ENCODE assay signal across 13 mouse cellular contexts in the genomic region with DNA sequence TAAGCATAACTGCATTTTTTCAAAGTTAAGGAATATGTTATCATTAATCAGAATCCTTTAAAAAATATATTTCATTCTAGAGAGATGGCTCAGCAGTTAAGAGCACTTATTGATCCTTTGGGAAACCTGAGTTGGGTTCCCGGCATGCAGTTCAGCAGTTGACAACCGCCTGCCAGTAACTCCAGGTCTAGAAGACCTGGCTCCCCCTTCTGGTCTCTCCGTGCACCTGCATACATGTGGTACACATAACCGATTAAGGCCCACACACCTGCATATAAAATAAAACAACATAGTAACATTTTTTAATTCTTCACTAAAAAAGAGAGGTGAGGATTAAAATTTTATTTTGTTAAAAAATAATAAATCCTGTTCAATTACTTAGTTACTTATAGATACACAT.
"Had no signal": no experiment of that assay in that cellular context is flagged by ENCODE, and none has a peak within 500 bp of the region (broad histone marks: within the 10 kb centered on the region; RNA-seq: fewer than 3 reads in every experiment).

No protein-coding gene starts in this region.

- ATAC-seq: lung, postnatal 0 days; midbrain, embryonic 15.5 days had no signal

- DNase-seq: kidney, adult 18-20 months; kidney, postnatal 14 days; left cerebral cortex, postnatal 4 days; lung, adult 18-20 months; lung, postnatal 4 days; right cerebral cortex, postnatal 14 days; thymus, postnatal 4 days had no signal

- H3K9ac ChIP-seq: limb, embryonic 13.5 days; midbrain, embryonic 15.5 days; neural tube, embryonic 13.5 days; stomach, embryonic 15.5 days had no signal

- H3K4me3 ChIP-seq: limb, embryonic 13.5 days; midbrain, embryonic 10.5 days; midbrain, embryonic 15.5 days; neural tube, embryonic 13.5 days; stomach, embryonic 15.5 days had no signal

- H3K36me3 ChIP-seq: limb, embryonic 13.5 days; midbrain, embryonic 10.5 days; midbrain, embryonic 15.5 days; neural tube, embryonic 13.5 days; stomach, embryonic 15.5 days had no signal

- H3K27ac ChIP-seq: limb, embryonic 13.5 days; midbrain, embryonic 10.5 days; midbrain, embryonic 15.5 days; neural tube, embryonic 13.5 days; stomach, embryonic 15.5 days had no signal

- H3K27me3 ChIP-seq: limb, embryonic 13.5 days; midbrain, embryonic 15.5 days; stomach, embryonic 15.5 days had no signal

- H3K9me3 ChIP-seq: limb, embryonic 13.5 days; midbrain, embryonic 10.5 days; midbrain, embryonic 15.5 days; neural tube, embryonic 13.5 days; stomach, embryonic 15.5 days had no signal

- H3K4me2 ChIP-seq: limb, embryonic 13.5 days; midbrain, embryonic 15.5 days; neural tube, embryonic 13.5 days; stomach, embryonic 15.5 days had no signal
